Mouse (Mus musculus): ENCODE measurements around the gene Ergic3.

Gene Ergic3

DNA sequence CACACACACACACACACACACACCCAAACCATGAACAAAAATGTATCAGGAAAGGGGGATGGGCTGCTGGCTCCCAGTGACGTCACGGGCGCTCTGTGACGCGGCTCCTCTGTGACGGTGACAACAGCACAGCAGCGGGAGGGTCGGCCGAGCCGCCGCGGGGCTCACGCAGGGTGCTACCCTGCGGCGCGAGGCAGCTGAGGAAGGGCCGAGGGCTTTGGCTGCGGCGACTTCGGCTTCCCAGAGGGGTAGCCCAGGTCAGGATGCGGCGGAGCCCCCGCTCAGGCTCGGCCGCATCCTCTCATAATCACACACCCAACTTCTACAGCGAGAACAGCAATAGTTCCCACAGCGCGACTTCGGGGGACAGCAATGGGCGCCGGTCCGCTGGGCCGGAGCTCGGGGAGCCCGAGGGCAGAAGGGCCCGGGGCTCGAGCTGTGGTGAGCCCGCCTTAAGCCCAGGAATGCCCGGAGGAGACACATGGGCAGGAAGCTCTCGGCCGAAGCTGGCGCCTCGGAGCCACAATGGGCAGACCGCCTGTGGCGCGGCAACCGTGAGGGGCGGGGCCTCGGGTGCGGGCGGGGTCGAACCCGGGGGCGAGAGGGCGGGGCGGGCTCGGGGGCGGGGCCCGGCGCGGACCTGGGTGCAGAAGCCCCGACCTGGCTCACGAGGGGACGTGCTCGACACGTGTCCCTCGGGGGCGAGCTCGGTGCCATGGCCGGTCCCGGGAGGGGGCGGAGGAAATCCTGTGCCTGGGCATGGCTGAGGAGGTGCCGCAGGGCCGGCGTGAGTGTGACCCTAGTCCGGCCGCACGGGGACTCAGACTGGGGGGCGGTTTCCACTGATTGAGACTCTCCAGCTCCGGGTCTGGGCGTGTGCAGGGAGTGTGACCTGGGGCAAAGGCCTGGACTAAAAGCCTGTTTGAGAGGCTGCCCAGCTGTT, 57.5 kb downstream of the Ergic3 start, which contains the start of gene Spag4:
Gene Spag4 (plus strand): TSS at position 77 of the 943 bp plus-strand sequence.
- peak; percentile 82 for DNase-seq (ENCODE audit: low read depth, low spot score)

DNA sequence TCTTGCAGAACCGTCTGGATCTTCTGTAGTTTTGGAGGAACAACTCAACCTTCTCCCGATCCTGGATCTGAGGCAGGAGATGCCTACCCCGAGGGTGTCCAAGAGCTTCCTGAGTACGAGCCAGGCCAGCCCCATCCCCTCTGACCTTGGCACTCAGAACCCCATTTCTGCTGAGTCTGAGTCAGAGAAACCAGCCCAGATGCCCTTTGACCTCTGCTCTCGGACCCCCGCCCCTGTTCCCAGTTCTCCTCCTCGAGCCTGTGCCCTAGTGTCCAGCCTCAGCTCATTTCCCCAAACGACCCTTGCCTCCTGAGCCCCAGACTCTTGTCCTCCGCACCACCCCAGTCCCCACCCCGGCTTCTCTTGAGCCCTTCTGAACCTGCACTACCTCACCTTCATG, 58.3 kb downstream of the Ergic3 start:
- DNase-seq (ENCODE audit: low read depth, low spot score) = no peak

All from ES-CJ7 (cell line).